Mouse (Mus musculus) adrenal gland, adult 8-10 months (tissue): ENCODE results near the gene Plekhg5. TPM values are rescaled to one million over a fixed set of nuclear protein-coding genes. Genes with fewer than 3 reads are reported as not detected.

Experiments
- DNase-seq: peaks from one replicate; pipeline ENCODE4 v3.0.0; 2022
- total RNA-seq, 4 experiments: library from RNA; stranded (reverse); gene quantifications; 2 replicates each; pipeline ENCODE4 v1.2.4; 2022

Gene Plekhg5
- total RNA-seq, 4 experiments from 2014 or later: 8.7 to 19.5 (median 15.4) TPM

- DNase-seq: no peak
Measured at GRCm38 (mm10) chr4:152097911-152098799, 25.9 kb downstream of the Plekhg5 start.

DNA sequence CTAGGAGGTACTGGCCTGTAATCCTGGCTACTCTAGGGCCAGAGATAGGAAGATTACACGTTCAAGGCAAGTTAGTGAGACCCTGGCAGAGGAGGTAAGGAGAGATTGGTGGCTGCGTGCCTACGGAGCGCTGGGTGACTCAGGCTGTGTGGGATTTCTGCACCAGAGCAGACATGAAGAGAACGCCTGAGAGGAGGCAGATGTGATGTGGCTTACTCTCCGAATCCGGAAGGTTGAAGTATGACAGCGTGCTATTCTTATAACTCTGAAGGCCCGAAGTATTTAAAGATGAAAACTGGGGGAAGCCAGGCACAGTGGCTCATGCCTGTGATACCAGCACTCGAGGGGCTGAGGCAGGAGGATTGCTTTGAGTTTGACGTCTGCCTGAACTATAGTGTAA is 28.2 kb downstream of the Plekhg5 start:
- DNase-seq: no peak

DNA sequence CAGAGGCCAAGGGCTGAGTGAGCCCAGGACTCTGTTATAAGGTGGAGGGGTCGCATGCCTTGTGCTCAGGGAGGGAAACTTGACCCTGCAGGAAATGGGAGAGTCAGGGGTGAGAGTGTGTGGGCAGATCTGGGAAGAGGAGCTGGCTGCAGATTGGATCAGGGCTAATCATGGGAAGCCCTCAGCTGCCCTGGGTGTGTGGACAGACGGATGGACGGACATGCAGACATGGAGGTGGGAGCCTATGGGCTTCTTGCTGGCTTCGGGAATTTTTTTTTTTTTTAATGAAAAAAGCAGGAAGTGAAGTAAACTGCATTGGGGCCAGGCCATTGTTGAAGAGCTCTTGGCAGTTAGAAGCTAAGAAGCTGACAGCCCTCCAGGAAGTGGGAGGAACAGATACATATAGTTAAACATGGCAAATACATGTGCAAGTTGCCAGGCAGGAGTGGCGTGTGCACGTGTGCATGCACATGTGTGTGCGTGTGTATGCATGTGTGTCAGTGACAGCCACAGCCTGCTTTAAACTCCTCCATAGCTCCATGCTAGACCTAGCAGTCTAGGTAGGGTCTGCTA is 28.9 kb downstream of the Plekhg5 start:
- no peak for DNase-seq

GRCm38 (mm10) chr4:152101921-152102320 is 29.6 kb downstream of the Plekhg5 start:
- DNase-seq: no peak

GRCm38 (mm10) chr4:152103025-152103424 is 30.7 kb downstream of the Plekhg5 start:
- DNase-seq: no peak

DNA sequence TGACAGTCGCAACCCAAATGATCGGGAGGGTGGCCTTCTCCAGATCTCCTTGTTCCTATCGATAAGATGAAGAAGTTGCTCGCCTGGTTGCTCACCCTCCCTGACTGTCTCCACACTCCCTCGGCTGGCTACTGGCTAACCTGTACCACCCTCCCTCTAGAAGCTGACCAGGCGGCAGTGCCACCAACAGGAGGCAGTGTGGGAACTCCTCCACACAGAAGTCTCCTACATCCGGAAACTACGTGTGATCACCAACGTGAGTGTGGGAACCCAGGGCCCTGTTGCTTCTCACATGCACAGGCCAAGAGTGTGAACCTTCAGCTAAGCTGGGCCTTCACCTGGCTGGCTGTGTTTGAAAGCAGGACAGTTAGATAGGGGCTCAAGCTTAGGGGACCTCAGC is 34.4 kb downstream of the Plekhg5 start:
- no peak for DNase-seq

GRCm38 (mm10) chr4:152107493-152107892 is 35.2 kb downstream of the Plekhg5 start:
- no peak for DNase-seq

GRCm38 (mm10) chr4:152107971-152108509 is 35.7 kb downstream of the Plekhg5 start:
- peak; percentile 79 for DNase-seq

GRCm38 (mm10) chr4:152108673-152109072 is 36.4 kb downstream of the Plekhg5 start:
- no peak for DNase-seq

DNA sequence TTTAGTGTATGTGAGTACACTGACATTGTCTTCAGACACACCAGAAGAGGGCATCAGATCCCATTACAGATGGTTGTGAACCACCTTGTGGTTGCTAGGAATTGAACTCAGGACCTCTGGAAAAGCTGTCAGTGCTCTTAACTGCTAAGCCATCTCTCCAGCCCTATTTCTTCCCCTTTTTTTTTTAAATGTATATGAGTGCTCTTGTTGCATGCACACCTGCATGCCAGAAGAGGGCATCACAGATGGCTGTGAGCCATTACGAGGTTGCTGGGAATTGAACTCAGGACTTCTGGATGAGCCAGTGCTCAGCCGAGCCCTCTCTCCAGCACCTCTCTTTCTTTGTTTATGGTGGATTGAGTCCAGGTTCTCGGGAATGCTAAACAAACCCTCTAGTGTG is 37.2 kb downstream of the Plekhg5 start:
- no peak for DNase-seq

DNA sequence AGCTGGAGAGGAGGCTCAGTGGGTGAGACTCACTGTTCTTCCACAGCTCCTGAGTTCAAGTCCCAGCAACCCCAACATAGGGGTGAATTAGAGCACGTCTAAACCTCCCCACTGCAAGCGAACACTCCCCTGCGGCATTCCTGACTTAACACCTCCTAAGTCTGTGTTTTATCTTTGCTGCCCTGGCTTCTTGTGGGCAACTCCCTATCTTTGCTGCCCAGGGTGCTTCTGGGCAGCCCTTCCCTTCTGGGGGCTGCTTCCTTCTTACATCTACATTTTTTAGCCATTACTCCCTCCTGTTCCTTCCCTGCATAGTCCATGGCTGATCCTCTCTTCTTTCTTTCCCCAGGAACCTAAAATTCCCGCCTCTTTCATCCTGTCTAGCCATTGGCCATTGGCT is 38.4 kb downstream of the Plekhg5 start:
- DNase-seq: no peak

DNA sequence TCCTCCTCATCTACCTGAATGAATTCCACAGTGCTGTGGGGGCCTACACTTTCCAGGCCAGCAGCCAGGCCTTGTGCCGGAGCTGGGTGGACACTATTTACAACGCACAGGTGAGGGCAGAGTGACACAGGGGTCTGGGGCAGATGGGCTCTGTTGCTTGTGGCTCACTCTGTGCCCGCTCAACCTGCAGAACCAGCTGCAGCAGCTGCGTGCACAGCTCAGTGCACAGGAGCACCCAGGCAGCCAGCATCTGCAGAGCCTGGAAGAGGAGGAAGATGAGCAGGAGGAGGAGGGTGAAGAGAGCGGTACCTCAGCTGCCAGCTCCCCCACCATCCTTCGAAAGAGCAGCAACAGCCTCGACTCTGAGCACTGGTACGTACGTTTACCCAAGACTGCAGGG is 40.0 kb downstream of the Plekhg5 start:
- DNase-seq: no peak

DNA sequence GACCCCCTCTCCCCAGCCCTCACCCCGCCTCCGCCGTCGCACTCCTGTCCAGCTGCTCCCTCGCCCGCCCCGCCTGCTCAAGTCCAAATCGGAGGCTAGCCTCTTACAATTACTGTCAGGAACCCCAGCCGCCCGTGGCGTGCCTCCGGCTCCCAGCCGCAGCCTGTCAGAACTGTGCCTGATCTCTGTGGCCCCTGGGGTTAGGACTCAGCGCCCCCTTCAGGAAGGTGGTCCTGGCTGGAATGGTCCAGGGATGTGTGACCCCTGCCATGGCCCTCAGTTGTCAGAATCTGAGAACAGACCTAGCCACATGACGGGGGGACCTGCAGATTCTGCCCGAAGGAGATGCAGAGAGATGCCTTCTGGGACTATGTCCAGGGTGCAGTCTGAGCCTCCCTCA is 41.8 kb downstream of the Plekhg5 start:
- no peak for DNase-seq

DNA sequence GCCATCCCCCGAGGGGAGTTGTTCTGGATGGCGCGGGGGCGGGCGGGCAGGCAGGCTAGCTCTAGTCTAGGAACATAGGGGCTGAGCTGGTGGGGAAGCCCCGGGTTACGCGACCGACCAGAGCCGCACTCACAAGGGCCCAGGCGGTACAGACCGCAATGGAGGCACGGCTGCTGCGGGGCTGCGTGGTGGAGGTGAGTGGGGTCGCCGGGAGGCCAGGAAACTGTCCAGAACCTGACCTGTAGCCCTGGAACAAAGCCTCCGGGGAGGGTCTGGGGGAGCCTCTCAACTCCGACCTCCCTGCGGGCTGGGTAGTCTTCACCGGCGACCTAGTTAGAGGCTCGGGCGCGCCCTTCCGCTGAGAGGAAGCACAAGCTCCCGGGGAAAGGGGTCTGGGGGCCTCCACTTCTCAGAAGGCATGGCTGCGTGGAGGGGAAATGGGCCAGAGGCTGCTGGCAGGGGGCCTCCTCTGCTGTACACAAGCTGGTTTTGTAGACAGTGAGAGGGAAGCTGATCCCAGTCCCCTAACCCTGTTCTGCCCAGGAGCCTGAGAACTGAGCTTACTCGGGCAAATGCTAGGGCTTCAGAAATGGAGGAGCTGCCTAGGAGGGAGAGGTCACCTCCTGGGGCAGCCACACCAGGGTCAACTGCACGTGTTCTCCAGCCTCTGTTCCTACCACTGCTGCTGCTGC is 43.8 kb downstream of the Plekhg5 start, which contains the start of gene Tnfrsf25:
Gene Tnfrsf25 (plus strand): TSS at position 14 of the 692 bp plus-strand sequence.
- no peak for DNase-seq

DNA sequence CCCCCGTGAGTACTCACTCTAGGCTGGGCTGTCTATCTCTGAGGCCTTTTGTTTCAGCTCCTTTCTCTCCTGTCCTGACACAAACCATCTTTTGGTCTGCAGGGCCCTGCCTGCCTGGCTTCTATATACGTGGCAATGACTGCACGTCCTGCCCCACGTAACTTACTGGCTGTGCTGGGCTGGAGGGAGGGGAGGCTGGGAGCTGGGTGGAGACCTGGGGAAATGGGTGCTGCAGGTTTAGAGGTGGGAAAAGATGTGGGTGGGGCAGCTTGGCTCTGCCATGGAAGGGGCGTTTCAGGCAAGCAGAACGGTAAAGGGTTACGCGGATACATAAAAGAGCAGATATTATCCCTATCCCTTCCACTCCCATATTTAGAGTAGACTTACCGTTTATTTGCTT is 45.2 kb downstream of the Plekhg5 start:
- DNase-seq: no peak

GRCm38 (mm10) chr4:152119396-152120292 is 47.3 kb downstream of the Plekhg5 start:
- DNase-seq: no peak

- no peak for DNase-seq
Measured at GRCm38 (mm10) chr4:152120311-152121182, 48.2 kb downstream of the Plekhg5 start.

GRCm38 (mm10) chr4:152121183-152121505 is 48.8 kb downstream of the Plekhg5 start:
- no peak for DNase-seq

DNA sequence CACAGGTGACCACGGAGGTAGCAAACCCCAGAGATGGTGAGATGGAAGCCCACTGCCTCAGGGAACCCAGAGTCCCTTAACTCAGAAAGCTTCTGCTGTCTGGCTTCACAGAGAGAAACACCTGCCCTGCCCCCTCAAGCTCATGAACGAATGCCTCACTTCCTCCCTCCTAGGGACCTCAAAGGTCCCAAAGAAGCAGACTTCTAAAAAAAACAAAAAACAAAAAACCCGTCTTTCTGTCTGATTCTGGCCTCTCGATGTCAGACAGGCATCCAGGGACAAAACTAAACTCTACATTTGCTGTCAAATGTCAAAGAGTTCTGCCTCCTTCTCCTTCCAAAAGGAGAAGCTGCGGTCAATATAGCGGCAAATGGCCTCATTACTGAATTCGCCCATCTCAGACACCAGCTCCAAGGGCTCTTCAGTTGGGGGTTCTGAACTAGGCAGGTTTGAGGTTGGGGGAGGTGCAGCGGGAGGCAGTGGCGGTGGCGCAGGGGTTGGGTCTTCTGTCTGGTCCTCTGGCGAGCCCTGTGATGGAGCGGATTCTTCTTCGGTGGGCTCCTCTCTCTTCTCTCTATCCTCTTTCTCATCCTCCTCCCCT is 52.2 kb downstream of the Plekhg5 start:
- no peak for DNase-seq

GRCm38 (mm10) chr4:152125161-152126025 is 53.1 kb downstream of the Plekhg5 start:
- no peak for DNase-seq
